Comparison of ENCODE assay signal across 10 mouse cellular contexts in genomic region chr3:152304093-152304815, GRCm38 (mm10). TPM values are rescaled to one million over a fixed set of nuclear protein-coding genes. Genes with fewer than 3 reads are reported as not detected.
DNase-seq lines count a peak whose midpoint lies in the region; ATAC-seq and TF ChIP-seq lines count a peak whose summit lies in the region.
"Had no signal": no experiment of that assay in that cellular context is flagged by ENCODE, and none has a peak within 500 bp of the region (broad histone marks: within the 10 kb centered on the region; RNA-seq: fewer than 3 reads in every experiment).

No protein-coding gene starts in this region.

- peaks cover 35 to 57% of the 10 kb centered on the region in 2 experiments for H3K4me1 ChIP-seq in heart, embryonic 14.5 days (ENCODE audit: control insufficient read depth in 2 of 2, insufficient read depth in 2 of 2, low read length in 2 of 2)
- 0 out of 2 replicates have a peak, but pooled peaks cover 2% of the 10 kb centered on the region for H3K4me1 ChIP-seq in limb, embryonic 15.5 days
- H3K4me1 ChIP-seq in cerebellum, adult 2 months (ENCODE audit: control insufficient read depth, insufficient read depth, low read length), result no peaks in the 10 kb centered on the region

- DNase-seq in adrenal gland, adult (ENCODE audit: inconsistent age in 2 of 2, low spot score in 1 of 2), result peak; percentile 9 to 35
- DNase-seq in adrenal gland, adult 18-20 months (ENCODE audit: low spot score in 2 of 2), result no peak
- peak; percentile 44 for DNase-seq in adipocyte (ENCODE audit: low spot score)
- DNase-seq in spleen, postnatal 10 days (ENCODE audit: low spot score in 2 of 2), result no peak
- DNase-seq in layer of hippocampus, postnatal 25 days (ENCODE audit: extremely low spot score in 1 of 2, low spot score in 1 of 2), result no peak
- DNase-seq in cerebellum, adult 2 months, result no peak
- DNase-seq: adrenal gland, postnatal 10 days; liver, embryonic 13.5 days had no signal

- no peak for TF ChIP-seq POLR2A in cerebellum, adult 2 months (IDR thresholded peaks at IDR 0.05; ENCODE audit: borderline replicate concordance, insufficient read depth, low read length)

- peak overlapping the region; percentile 98 to 99 for H3K27ac ChIP-seq in heart, embryonic 14.5 days (replicated peaks in 1 of 2; ENCODE audit: control insufficient read depth in 1 of 2, insufficient read depth in 1 of 2, low read depth in 2 of 2, low read length in 2 of 2)
- H3K27ac ChIP-seq in limb, embryonic 15.5 days, result peak overlapping the region; percentile 34
- H3K27ac ChIP-seq in cerebellum, adult 2 months (ENCODE audit: insufficient read depth, low read length), result no peak overlapping the region
- H3K27ac ChIP-seq: liver, embryonic 13.5 days had no signal

- TF ChIP-seq CTCF in cerebellum, adult 2 months (IDR thresholded peaks at IDR 0.05; ENCODE audit: borderline replicate concordance, insufficient read depth, low read depth, low read length), result no peak

- peak overlapping the region; percentile 66 for H3K9ac ChIP-seq in heart, embryonic 14.5 days (ENCODE audit: low read length)
- H3K9ac ChIP-seq in limb, embryonic 15.5 days, result no peak overlapping the region
- H3K9ac ChIP-seq: liver, embryonic 13.5 days had no signal

- peak; percentile 88 for ATAC-seq in heart, embryonic 14.5 days (ENCODE audit: insufficient number of reproducible peaks, insufficient read depth, low FRiP score, low read depth)
- ATAC-seq in limb, embryonic 15.5 days (ENCODE audit: insufficient number of reproducible peaks, low FRiP score, low TSS enrichment, low read depth), result no peak

- no peaks in the 10 kb centered on the region for H3K27me3 ChIP-seq in heart, embryonic 14.5 days (ENCODE audit: control insufficient read depth, insufficient read depth, low read length)
- H3K27me3 ChIP-seq in limb, embryonic 15.5 days, result no peaks in the 10 kb centered on the region
- no peaks in the 10 kb centered on the region for H3K27me3 ChIP-seq in cerebellum, adult 2 months (ENCODE audit: control insufficient read depth, insufficient read depth, low read length)
- H3K27me3 ChIP-seq: liver, embryonic 13.5 days had no signal

- 0 out of 2 replicates have a peak, but pooled peaks cover 7% of the 10 kb centered on the region for H3K36me3 ChIP-seq in heart, embryonic 14.5 days (ENCODE audit: control insufficient read depth, insufficient read depth, low read length)
- H3K36me3 ChIP-seq in limb, embryonic 15.5 days, result peaks cover 19% of the 10 kb centered on the region

- H3K4me3 ChIP-seq in heart, embryonic 14.5 days (ENCODE audit: control insufficient read depth in 1 of 2, insufficient read depth in 1 of 2, low read depth in 1 of 2, low read length in 2 of 2), result no peak overlapping the region
- no peak overlapping the region for H3K4me3 ChIP-seq in limb, embryonic 15.5 days
- no peak overlapping the region for H3K4me3 ChIP-seq in cerebellum, adult 2 months (replicated peaks; ENCODE audit: insufficient read depth, low read depth, low read length)
- H3K4me3 ChIP-seq: liver, embryonic 13.5 days had no signal

- peak overlapping the region; percentile 38 for H3K4me2 ChIP-seq in heart, embryonic 14.5 days (ENCODE audit: low read length)
- H3K4me2 ChIP-seq in limb, embryonic 15.5 days, result no peak overlapping the region
- H3K4me2 ChIP-seq: liver, embryonic 13.5 days had no signal

- 7% methylated on average over 6 of the region's 6 CpGs for WGBS in heart, embryonic 14.5 days
- WGBS in limb, embryonic 15.5 days, result 22% methylated on average over 6 of the region's 6 CpGs
- WGBS in cerebellum, adult 2 months, result 76% methylated on average over 6 of the region's 6 CpGs

- peaks cover 3% of the 10 kb centered on the region; the same call in 1 of the 2 replicates for H3K9me3 ChIP-seq in heart, embryonic 14.5 days (ENCODE audit: control insufficient read depth, low read length)
- H3K9me3 ChIP-seq in limb, embryonic 15.5 days, result no peaks in the 10 kb centered on the region
- H3K9me3 ChIP-seq: liver, embryonic 13.5 days had no signal

RNA-seq across cellular contexts. Expression of gene Miga1, which starts 36.0 kb away (rescaled TPM):
- 1 to 10 TPM; 8.7 to 9.3 TPM for total RNA-seq in adrenal gland, adult 18-20 months (2021)
- 15.9 and 16.4 TPM in 2 replicates for polyA plus RNA-seq in heart, embryonic 14.5 days (2014; fragmentation: Nextera tagmentation; extraction: Ambion mirVana)
- 13.3 and 16.2 TPM in 2 replicates for polyA plus RNA-seq in limb, embryonic 15.5 days (2015; fragmentation: Nextera tagmentation; extraction: Ambion mirVana)
- total RNA-seq in layer of hippocampus, postnatal 25 days (2021), result 10 to 100 TPM; 72.0 to 79.1 TPM
- 52.1 and 56.3 TPM in 2 replicates for polyA plus RNA-seq in cerebellum, adult 2 months (2012; rRNA removed)

RNA-seq across cellular contexts. Expression of gene Nexn, which starts 38.1 kb away (rescaled TPM):
- total RNA-seq in adrenal gland, adult 18-20 months (2021), result 1 to 10 TPM; 4.3 to 5.8 TPM
- polyA plus RNA-seq in heart, embryonic 14.5 days (2014; fragmentation: Nextera tagmentation; extraction: Ambion mirVana), result 238 and 249 TPM in 2 replicates
- 28.5 and 41.5 TPM in 2 replicates for polyA plus RNA-seq in limb, embryonic 15.5 days (2015; fragmentation: Nextera tagmentation; extraction: Ambion mirVana)
- 1 to 10 TPM; 1.2 to 1.4 TPM for total RNA-seq in layer of hippocampus, postnatal 25 days (2021)
- polyA plus RNA-seq in cerebellum, adult 2 months (2012; rRNA removed), result 5.3 and 6.5 TPM in 2 replicates

RNA-seq across cellular contexts. Expression of gene Usp33, which starts 42.0 kb away (rescaled TPM):
- total RNA-seq in adrenal gland, adult 18-20 months (2021), result 10 to 100 TPM; 70.9 to 97.3 TPM
- 29.9 and 33.0 TPM in 2 replicates for polyA plus RNA-seq in heart, embryonic 14.5 days (2014; fragmentation: Nextera tagmentation; extraction: Ambion mirVana)
- polyA plus RNA-seq in limb, embryonic 15.5 days (2015; fragmentation: Nextera tagmentation; extraction: Ambion mirVana), result 44.9 and 45.2 TPM in 2 replicates
- total RNA-seq in layer of hippocampus, postnatal 25 days (2021), result 100 to 1,000 TPM; 116 to 123 TPM
- polyA plus RNA-seq in cerebellum, adult 2 months (2012; rRNA removed), result 101 and 111 TPM in 2 replicates

Comparison
In these comparisons a context has a peak if more than half of its experiments do, and no peak if none do; other contexts are left out.
1. DNase-seq: peak in adrenal gland, adult (2 of 2) and adipocyte (single experiment); none in adrenal gland, adult 18-20 months (0 of 2), spleen, postnatal 10 days (0 of 2), layer of hippocampus, postnatal 25 days (0 of 2) and cerebellum, adult 2 months (0 of 2).